Mouse (Mus musculus) adrenal gland, postnatal 4 days (tissue): ENCODE results near the gene Npl. TPM values are rescaled to one million over a fixed set of nuclear protein-coding genes. Genes with fewer than 3 reads are reported as not detected.
"Not testable (repeated sequence)": the region's sequence is repeated elsewhere in the genome, so short reads cannot be mapped to it uniquely, and the experiment has no call there.

ENCODE experiments used
- DNase-seq, 2 experiments: peaks; one replicate each; pipeline ENCODE4 v3.0.0; 2021 to 2022; ENCODE audit warnings: low spot score in 2 of 2, mixed read lengths in 2 of 2
- total RNA-seq, 2 experiments: library from RNA; stranded (reverse); gene quantifications; 2 replicates each; pipeline ENCODE4 v1.2.3; 2021

The Npl gene
- total RNA-seq, 2 experiments from 2014 or later, result 6.3 to 11.6 TPM

DNA sequence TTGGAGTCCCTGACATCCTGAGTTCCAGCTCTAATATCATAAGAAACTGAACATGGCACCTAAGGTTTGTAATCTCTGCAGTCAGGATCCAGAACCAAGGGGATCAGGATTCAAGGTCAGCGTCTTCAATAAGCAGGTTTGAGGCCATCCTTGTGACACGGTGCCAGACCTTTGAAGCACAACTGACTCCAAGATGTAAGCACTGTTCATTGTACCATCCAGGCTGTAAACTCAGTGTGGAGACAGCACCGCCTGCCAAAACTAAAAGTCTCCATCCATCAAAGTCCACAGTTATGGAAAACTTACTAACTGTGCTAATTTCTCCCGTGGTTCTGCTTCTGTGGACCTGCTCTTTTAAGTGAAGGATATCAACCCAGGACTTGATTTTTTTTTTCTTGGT, 59.9 kb downstream of the Npl start:
- no peak for DNase-seq

- DNase-seq, result no peak
Observed at GRCm38 (mm10) chr1:153489540-153489939, 60.3 kb downstream of the Npl start.

GRCm38 (mm10) chr1:153489132-153489531, 60.7 kb downstream of the Npl start:
- DNase-seq, result no peak

- peak; percentile 98 to 99 for DNase-seq
Observed at GRCm38 (mm10) chr1:153487500-153487879, 62.4 kb downstream of the Npl start, which contains the start of gene Dhx9. Dhx9 (minus strand) TSS chr1:153487660.

DNA sequence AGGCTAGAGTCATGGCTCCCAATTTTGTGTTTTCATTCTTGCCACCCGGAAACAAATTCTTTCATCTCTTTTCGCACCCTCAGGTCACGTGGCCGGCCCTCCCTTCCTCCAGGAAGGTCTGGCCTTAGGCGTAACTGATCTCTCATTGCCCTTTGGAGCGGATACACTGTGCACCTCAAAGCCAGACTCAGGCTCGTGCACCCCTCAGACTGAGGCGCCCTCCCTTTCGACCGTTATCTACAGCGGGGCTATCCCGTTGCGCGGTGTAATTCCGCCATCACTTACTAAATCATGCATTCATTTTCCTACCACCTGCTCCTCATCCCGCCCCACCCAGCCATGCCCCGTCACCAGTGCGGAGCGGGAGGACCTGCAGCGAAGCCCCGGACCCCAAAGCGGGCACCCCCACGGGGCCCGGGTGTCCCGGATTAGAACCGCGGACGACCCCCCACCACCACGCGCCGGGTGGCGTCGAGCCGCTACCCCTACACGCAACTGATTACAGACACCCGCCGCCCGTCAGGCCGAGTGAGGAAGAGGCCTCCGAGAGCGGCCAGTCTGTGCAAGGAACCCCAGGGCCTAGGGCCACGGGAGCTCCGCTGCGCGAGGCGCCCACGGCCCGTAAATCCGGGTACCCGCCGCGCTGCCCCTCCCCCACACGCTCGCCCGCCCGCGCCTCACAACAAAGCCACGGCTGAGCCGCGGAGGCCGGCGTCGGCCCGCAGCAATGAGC, 62.9 kb downstream of the Npl start:
- no peak for DNase-seq

DNA sequence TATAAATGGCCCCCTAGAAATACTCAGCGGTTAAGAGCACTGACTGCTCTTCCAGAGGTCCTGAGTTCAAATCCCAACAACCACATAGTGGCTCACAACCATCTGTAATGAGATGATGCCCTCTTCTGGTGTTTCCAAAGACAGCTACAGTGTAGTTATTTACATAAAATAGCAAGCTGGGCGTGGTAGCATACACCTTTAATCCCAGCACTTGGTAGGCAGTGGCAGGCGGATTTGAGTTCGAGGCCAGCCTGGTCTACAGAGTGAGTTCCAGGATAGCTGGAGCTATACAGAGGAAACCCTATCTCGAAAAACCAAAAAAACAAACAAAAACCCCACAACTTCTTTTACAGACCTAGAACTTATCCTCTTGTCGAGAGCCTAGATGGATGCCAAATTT, 63.7 kb downstream of the Npl start:
- DNase-seq, result not testable (repeated sequence)

- DNase-seq, result no peak
Observed at GRCm38 (mm10) chr1:153485201-153485796, 64.5 kb downstream of the Npl start.

DNA sequence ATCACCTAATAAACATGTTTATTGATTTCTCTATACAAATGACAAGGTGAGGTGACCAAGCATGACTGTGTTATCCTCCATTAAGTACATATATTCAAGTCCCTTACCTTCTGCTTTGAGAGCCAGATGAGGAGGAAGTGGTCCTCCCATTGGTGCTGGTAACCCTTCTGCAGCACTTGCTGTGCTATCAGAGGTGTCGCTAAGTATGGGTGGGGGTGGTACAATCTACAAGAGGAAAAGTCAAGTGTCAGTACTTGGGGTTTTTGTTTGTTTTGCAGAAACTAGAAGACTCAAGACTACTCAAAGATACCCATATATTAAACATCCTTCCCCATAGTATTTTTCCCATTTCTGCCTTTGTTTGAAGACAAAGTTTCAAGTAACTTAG, 68.8 kb downstream of the Npl start:
- no peak for DNase-seq

DNA sequence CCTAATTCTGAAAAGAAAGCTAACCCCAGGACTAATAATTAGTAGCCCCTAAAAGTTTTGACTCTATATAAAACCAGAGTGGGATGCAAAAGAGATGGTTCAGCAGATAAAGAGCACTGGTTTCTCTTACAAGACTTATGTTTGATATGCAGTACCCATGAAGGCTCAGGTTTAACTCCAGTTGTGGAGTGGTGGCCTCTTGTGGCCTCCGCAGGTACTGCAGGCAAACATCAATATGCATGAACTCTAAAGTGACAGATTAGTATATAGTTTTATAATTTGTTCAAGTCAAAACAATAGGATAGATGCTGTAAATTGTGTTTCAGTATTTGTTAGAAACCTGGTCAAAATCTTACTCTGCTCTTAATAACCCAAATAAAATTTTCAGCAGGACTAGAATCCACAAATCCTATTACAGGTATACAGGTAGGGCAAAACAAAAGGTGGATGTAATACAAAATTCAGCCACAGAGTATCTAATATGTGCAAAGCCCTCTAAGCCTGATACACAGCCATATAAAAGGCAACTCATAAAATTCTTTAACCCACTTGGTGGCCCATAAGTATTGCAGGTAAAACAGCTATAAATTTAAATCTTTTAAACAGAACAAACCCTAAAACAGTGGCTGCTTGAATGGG, 69.3 kb downstream of the Npl start:
- DNase-seq, result peak in 1 of 2 experiments; percentile 52

DNA sequence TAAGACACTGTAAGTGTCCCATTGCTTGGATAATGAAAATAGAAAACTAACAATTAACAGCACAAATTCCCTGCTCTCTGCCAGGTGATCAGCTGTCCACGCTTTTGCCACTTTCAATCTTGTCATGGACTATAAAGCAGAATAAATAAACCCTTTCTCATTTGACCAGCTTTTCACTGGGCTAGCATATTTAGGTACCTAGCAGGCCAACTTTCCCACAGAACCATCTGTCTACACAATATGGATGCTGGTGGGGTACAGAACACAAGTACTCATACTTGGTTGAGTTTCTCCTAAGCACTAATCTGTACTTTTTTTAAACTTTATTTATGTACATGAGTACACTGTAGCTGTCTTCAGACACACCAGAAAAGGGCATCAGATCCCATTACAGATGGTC, 70.5 kb downstream of the Npl start:
- no peak for DNase-seq

- DNase-seq, result no peak
Observed at GRCm38 (mm10) chr1:153461796-153462195, 88.0 kb downstream of the Npl start.

DNA sequence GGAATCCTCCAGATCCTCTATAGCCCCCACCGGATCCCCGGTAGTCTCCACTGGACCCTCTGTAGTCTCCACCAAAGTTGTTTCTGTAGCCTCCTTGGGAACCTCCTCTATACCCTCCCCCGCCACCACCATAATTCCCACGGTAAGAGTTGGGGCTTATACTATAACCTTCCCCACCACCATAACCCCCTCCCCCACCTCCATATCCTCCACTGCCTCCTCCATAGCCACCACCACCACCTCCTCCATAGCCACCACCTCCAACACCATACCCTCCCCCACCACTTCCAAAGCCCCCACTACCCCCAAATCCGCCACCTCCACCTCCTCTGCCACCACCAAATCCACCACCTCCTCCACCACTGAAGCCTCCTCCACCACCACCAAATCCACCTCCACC, 93.7 kb downstream of the Npl start:
- DNase-seq, result no peak

- DNase-seq, result no peak
Observed at GRCm38 (mm10) chr1:153453146-153453642, 96.7 kb downstream of the Npl start.

Other genes starting within 250 kb of the Npl start
- gene Lamc1, start 217.3 kb downstream of the Npl start, total RNA-seq, result 100 to 1,000 TPM; 186 to 227 TPM
- gene Shcbp1l, start 124.9 kb downstream of the Npl start, total RNA-seq, result 1 to 10 TPM in 1 of 2 experiments, under 1 TPM in 1; 0.67 to 1.2 TPM
- gene Dhx9, start 62.4 kb downstream of the Npl start, total RNA-seq, result 100 to 1,000 TPM; 158 to 176 TPM
- under 1 TPM; 0.48 to 0.65 TPM for gene Rgs8, start 103.0 kb upstream of the Npl start, total RNA-seq
- 10 to 100 TPM in 1 of 2 experiments, 1 to 10 TPM in 1; 8.6 to 11.6 TPM for gene Rgs16, start 190.3 kb upstream of the Npl start, total RNA-seq
- 10 to 100 TPM; 30.0 to 32.7 TPM for gene Rnasel, start 199.4 kb upstream of the Npl start, total RNA-seq